Mouse (Mus musculus): Measurements from ENCODE around the gene Senp2.

DNA sequence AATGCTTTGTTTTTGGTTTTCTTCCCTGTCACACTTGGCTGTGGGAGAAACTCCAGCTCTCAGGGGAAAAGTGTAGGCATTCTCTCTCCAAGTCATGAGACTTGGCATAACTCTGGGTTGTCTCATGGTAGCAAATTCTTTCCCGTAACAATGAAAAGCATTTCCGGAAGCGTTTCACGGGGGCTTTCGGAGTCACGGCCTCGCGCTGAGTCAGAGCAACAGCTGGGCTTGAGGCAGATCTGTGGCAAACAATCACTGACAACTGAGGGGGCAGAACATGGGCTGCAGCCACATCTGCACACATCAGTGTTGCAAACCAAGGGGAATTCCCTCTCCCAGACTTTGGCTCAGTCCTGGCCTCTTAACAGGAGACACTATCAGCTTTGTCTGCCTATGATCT, 58.1 kb downstream of the Senp2 start:
- TF ChIP-seq GATA1 (IDR thresholded peaks at IDR 0.05; ENCODE audit: borderline replicate concordance, low read length) (no peak), CTCF (IDR thresholded peaks at IDR 0.05; ENCODE audit: low read depth, low read length) (no peak), TAL1 (conservative IDR thresholded peaks at IDR 0.05; ENCODE audit: low read depth, low read length) (no peak), POLR2AphosphoS5 (IDR thresholded peaks at IDR 0.05; ENCODE audit: insufficient replicate concordance, low read depth, low read length) (no peak), GATA2 (IDR thresholded peaks at IDR 0.05; ENCODE audit: borderline replicate concordance, low read depth, low read length) (no peak)

Measured in G1E (cell line).